Mouse (Mus musculus): ENCODE data around the gene Slc35c2.

Gene Slc35c2

DNA sequence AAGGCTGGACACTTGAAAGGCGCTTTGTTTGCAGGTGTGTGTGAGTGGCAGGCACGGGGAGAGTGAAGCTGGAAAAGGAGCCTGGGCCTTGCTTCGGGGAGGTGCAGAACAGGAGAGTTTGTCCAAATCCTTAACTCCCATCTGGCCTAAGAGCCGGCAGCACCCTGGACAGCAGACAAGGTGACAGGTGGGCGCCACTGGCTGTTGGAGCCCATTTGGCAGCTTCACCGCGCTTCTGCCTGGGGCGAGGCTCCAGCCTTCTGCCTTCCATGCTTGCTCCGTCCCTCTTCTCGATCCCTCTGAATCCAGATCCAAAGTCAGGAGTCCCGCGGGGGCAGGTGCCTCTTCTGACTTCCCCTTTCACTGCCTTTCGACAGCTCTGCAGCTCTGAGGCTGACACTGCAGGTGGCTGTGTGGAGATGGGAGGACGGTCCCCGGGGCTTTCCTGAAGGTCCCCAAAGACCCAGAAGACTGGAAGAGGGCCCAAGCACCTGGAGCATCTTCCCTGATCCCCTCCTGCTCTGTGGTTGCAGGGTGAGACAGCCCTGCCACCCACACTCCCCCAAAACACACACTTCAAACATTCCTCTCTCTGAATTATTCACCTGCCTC, 48.0 kb downstream of the Slc35c2 start:
- no peak for DNase-seq (ENCODE audit: low read depth, low spot score)

DNA sequence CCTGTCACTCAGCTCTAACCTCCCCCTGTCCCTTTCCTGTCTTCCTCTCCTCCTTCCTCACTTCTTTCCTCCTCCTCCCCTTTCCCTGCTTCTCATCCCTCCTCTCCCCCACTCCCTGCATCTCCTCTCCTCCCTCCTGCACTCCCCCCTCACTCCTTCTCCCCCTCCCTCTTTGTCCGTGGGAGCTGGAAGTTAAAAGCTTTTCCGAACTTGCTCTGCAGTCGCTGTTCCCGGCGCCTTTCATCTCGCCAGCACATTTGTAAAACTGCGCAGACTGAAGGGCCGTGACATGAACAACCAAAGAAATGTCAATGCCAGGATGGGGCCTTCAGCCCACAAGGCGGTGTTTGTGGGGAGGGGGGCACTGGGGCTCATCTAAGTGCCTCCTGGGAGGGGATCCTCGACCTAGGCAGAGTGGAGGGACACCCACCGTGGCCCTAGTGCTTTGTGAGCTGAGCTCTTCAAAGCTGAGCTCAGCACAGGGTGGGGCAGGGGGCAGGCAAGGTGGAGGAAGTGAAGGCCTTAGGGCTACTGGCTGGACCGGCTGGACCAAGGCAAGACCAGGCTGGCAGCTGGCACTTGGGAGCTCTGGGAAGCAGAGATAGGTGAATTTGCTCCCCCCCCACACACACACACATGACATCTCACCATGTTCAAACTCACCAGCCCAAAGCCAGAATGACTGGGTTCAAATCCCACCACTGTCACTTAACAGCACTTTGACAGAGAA, 49.1 kb downstream of the Slc35c2 start:
- no peak for DNase-seq (ENCODE audit: low read depth, low spot score)

DNA sequence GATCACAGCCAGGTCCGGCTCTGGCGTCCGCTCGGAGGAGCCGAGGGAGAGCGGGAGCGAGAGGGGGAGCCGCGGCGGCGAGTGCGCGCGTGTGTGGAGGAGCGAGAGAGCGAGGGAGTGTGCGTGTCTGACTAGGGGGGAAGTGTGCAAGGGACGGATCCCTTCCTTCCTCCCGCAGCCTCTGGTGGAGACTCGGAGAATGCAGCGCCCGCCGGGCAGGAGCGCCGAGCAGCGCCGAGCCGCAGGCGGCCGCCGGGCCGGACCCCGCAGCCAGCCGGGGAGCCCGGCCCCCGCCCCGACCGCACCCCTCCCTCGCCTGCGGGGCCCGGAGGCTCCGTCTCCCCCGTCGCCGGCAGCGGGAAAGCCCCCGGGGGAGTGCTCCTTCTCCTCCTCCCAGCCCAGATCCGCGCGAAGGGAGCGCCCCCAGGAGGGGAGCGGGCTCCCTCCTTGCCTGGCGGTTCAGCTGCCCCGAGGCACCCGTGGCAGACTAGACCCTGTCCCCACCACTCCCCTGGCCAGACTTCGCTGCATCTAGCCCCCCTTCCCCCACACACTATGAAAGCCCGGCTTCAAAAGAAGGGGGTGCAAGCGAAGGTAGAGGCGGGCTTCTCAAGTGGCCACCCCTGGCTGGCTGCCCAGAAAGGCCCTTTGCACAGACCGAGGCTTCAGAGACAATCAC, 52.9 kb downstream of the Slc35c2 start, which contains the start of gene Cdh22:
TSS of gene Cdh22 (minus strand) at position 241 of the 679 bp plus-strand sequence.
- DNase-seq (ENCODE audit: low read depth, low spot score): no peak

DNA sequence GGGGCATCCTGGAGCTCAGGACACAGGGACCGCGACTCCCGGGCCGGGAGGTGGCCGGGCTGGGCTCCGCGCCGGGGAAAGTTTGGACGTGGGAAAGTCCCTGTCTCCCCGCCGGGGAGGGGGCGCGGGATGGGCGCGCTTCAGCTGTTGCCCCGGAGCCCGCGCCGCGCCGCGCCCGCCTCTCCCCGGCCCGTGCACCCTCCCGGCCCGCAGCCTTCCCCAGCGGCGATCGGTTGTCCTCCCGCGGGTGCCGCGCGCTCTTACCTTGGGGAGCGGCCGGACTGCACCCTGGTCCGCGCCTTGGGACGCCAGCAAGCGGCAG, 53.4 kb downstream of the Slc35c2 start:
- no peak for DNase-seq (ENCODE audit: low read depth, low spot score)

DNA sequence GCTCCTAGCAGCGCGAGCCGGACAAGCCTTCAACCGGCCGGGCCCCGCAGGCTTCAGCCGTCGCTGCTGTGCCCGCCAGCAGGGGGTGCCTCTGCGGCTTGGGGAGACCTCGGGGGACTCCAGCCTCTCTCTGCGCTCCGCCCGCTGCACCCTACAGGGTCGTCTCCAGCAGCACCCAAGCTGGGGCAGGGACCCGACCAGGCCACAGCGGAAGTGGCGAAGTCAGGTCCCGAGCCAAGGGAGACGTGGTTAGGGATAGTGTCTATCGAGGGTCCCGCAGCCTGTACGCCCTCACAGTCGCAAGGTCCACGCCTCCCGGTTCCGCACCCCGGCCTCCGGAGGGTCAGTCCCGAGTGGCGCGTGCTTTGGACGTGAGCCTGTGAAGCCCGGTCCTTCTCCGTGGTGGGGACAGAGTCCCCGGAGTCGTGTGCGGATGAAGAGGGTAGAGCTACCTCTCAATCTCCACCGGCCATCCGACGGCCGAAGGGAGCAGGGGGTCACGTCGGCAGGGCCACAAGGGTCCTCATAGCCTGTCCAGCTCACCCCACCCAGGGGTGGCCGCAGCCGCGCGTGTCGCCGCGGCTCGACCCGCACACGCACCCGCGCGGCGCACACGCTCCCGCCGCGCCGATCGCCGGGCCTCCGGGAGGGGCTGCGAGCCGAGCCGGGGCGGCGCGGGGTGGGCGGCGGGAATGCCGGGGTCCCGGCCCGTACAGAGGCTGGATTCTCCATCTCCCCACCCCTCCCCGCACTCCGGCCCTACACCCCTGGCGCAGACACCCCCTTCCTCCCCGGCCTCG, 54.0 kb downstream of the Slc35c2 start:
- no peak for DNase-seq (ENCODE audit: low read depth, low spot score)

DNA sequence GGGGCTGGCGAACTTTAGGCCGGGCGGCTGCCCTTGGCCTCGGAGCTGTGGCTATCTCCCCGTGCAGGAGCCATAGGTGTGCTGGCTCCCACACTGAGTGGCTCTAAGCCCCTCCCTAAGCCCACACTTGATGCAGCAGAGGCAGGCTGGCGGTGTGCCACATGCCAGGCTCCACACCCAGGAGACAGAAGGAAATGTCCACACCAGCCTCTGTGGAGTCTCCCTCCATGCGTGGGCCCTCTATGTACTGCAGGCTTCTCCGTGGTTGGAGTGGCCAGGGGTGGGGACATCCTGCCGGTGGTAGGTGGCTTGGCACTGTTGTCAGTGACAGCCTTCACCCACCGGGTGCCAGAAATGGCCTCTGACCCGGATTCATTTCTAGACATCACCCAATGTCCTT, 58.6 kb downstream of the Slc35c2 start:
- no peak for DNase-seq (ENCODE audit: low read depth, low spot score)
